Mouse (Mus musculus) brain, embryonic 14.5 days (tissue): ENCODE results near the gene Hipk1.

Experiments
- CTCF ChIP-seq: fragments of 200-500 bp; IDR thresholded peaks from 2 replicates; pipeline ENCODE4 v1.5.1; 2012; ENCODE audit warnings: inconsistent platforms, mild to moderate bottlenecking, moderate library complexity, borderline replicate concordance; ENCODE audit not compliant: insufficient read depth, insufficient read length; ENCODE audit errors: extremely low read depth
- POLR2A ChIP-seq: fragments of 200-500 bp; IDR thresholded peaks from 2 replicates; pipeline ENCODE4 v1.6.1; 2012; ENCODE audit warnings: mild to moderate bottlenecking, inconsistent platforms, borderline replicate concordance; ENCODE audit not compliant: poor library complexity, insufficient read depth, insufficient read length, severe bottlenecking; ENCODE audit errors: extremely low read depth

DNA sequence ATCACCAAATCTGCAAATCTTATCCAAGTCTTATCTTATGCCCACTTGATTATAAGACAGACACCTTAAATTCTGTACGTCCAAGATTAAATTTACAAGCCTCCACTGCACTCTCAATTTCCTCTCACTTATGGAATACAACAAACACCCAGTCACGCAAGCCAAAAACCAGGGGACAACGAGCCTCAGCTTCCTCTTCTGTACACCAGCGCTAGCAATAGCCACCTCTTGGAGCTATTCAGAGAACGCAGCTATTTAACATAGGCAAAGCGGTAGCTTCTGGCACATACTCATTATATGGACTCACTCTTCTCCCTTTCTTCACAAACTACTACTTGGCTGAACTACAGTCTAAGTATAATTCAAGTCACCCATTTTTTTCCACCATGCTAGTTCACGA lies 12.2 kb downstream of the Hipk1 start:
- no peak for TF ChIP-seq POLR2A
- no peak for TF ChIP-seq CTCF
